Mouse (Mus musculus) stomach, embryonic 15.5 days (tissue): ENCODE results near the gene Erf. TPM values are rescaled to one million over a fixed set of nuclear protein-coding genes. Genes with fewer than 3 reads are reported as not detected.
"Not testable (repeated sequence)": the region's sequence is repeated elsewhere in the genome, so short reads cannot be mapped to it uniquely, and the experiment has no call there.

ENCODE experiments used
- ATAC-seq: fragments of 200-750 bp; cut with Nextera tagmentation; 2 replicates; pipeline ENCODE4 v1.8.0; 2017; ENCODE audit warnings: low read depth, moderate number of reproducible peaks, moderate TSS enrichment; ENCODE audit not compliant: insufficient read depth, low FRiP score
- H3K27ac ChIP-seq: fragments of 300-500 bp; sonication (generic); 2 replicates; pipeline ENCODE4 v1.5.1; 2015; ENCODE audit warnings: mild to moderate bottlenecking, inconsistent platforms
- H3K27me3 ChIP-seq: fragments of 300-500 bp; sonication (generic); replicated peaks from 2 replicates; pipeline ENCODE4 v1.6.1; 2015; ENCODE audit warnings: inconsistent platforms
- H3K36me3 ChIP-seq: fragments of 300-500 bp; sonication (generic); 2 replicates; pipeline ENCODE4 v1.6.1; 2015; ENCODE audit warnings: inconsistent platforms
- H3K4me1 ChIP-seq: fragments of 300-500 bp; sonication (generic); 2 replicates; pipeline ENCODE4 v1.6.1; 2015; ENCODE audit warnings: inconsistent platforms
- H3K4me2 ChIP-seq: fragments of 300-500 bp; sonication (generic); 2 replicates; pipeline ENCODE4 v1.6.1; 2015; ENCODE audit warnings: mild to moderate bottlenecking, inconsistent platforms
- H3K4me3 ChIP-seq: fragments of 300-500 bp; sonication (generic); replicated peaks from 2 replicates; pipeline ENCODE4 v1.5.1; 2015; ENCODE audit warnings: inconsistent platforms
- H3K9ac ChIP-seq: fragments of 300-500 bp; sonication (generic); 2 replicates; pipeline ENCODE4 v1.6.1; 2015; ENCODE audit warnings: inconsistent platforms
- H3K9me3 ChIP-seq: fragments of 300-500 bp; sonication (generic); 2 replicates; pipeline ENCODE4 v1.6.1; 2016; ENCODE audit warnings: inconsistent platforms
- WGBS: fragments of 180-500 bp; shearing (Covaris S2); methylation state at CpG from one replicate; pipeline ENCODE4 v1.1.7; 2015; 5-methylcytosine and 5-hydroxymethylcytosine counted together
- polyA plus RNA-seq: library from polyadenylated mRNA; unstranded; fragments of >200 nt; fragmentation: Nextera tagmentation; extraction: Ambion mirVana; gene quantifications from 2 replicates; pipeline ENCODE4 v1.2.1, GENCODE M21; 2015

The Erf gene
- polyA plus RNA-seq, 1 experiment from 2014 or later = 13.0 TPM

DNA sequence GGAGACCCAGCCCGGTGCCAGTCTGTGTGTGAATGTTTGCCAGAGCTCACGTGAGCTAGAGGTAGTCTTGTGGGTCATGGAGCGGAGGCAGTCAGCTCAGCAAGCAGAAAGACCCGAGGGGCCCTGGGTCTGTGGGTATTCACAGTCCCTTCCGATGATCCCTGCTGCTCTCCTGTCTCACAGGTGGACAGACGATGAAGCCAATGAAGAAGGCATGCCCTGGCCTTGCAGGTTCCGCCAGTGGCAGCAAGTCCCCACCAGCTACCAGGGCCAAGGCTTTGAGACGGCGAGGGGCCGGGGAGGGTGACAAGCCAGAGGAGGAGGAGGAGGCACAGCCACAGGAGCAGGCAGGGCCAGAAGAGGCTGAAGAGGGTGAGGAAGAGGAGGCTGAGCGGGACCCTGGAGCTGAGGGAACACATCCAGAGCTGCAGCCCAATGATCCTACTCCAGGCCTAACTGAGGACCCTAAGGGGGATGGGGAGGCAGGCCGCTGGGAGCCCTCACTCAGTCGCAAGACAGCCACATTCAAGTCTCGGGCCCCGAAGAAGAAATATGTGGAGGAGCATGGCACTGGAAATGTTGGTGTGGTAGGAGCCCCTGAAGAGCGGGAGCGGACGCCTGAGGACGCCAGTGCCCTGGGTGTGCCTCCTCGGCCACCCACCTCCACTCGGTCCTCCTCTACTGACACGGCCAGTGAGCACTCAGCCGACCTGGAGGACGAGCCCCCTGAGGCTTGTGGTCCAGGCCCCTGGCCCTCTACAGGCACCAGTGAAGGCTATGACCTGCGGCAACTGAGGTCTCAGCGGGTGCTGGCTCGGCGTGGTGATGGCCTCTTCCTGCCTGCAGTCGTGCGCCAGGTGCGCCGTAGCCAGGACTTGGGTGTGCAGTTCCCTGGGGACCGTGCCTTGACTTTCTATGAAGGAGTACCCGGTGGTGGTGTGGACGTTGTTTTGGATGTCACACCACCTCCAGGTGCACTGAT, 20.4 kb upstream of the Erf start:
- Histone ChIP-seq H3K4me3 (no peak overlapping the region), H3K4me1 (peaks cover 52% of the 10 kb centered on the region), H3K4me2 (no peak overlapping the region), H3K9me3 (no peaks in the 10 kb centered on the region), H3K27me3 (no peaks in the 10 kb centered on the region), H3K36me3 (peaks cover 19% of the 10 kb centered on the region), H3K9ac (no peak overlapping the region), H3K27ac (no peak overlapping the region)
- no peak for ATAC-seq
- 88% methylated on average over 35 of the region's 35 CpGs for WGBS

DNA sequence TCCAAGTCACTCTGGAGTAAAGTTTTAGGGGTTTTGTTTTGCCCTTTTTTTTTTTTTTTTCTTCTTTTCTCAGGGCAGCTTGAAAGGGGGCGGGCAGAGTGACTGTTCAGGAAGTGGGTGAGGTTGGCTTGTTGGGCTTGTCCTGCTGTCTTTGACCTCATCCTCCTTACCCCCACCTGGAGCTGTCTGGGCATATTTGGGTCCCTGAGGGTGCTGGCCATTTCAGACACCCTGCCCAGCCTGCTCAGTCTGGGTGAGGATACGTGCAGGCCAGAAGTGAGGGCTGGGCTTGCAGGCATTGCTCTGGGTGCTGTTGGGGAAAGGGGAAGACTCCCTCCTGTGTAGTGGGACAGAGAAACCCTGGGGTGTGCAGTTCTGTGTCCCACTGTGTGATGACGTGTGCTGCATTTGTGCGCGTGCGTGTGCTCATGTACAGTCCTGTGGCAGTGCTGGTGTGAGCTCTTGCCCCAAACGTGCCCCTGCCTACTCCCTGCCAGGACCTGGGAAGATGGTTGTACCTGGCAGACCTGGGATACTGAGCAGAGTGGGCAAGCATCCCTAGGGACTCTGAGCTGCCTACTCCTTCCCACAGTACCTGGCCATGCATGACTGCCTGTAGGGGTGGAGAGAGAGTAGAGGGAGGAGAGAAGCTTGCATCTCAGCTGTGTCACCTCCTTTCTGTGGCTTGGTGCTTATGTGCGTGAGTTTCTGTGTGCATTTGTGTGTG, 19.1 kb upstream of the Erf start:
- Histone ChIP-seq H3K4me1 (peaks cover 39% of the 10 kb centered on the region), H3K4me3 (peak overlapping the region; percentile 74), H3K4me2 (peak overlapping the region; percentile 82), H3K27me3 (no peaks in the 10 kb centered on the region), H3K9ac (peak overlapping the region; percentile 55; the same call in 1 of the 2 replicates), H3K36me3 (peaks cover 19% of the 10 kb centered on the region), H3K9me3 (no peaks in the 10 kb centered on the region), H3K27ac (peak overlapping the region; percentile 84; the same call in 1 of the 2 replicates)
- no peak for ATAC-seq
- 80% methylated on average over 8 of the region's 8 CpGs for WGBS

GRCm38 (mm10) chr7:25269029-25269428, 18.5 kb upstream of the Erf start:
- Histone ChIP-seq H3K9me3 (no peaks in the 10 kb centered on the region), H3K27ac (peak overlapping the region; percentile 84), H3K4me1 (peaks cover 32% of the 10 kb centered on the region), H3K4me3 (peak overlapping the region; percentile 74), H3K9ac (peak overlapping the region; percentile 55), H3K36me3 (peaks cover 19% of the 10 kb centered on the region), H3K27me3 (no peaks in the 10 kb centered on the region), H3K4me2 (peak overlapping the region; percentile 82)
- WGBS = 34% methylated on average over 4 of the region's 4 CpGs
- no peak for ATAC-seq

GRCm38 (mm10) chr7:25268588-25268987, 18.0 kb upstream of the Erf start:
- no peak for ATAC-seq
- 1% methylated on average over 7 of the region's 7 CpGs for WGBS
- peaks cover 15% of the 10 kb centered on the region for H3K36me3 ChIP-seq
- peaks cover 31% of the 10 kb centered on the region for H3K4me1 ChIP-seq
- H3K9ac ChIP-seq = peak overlapping the region; percentile 55
- peak overlapping the region; percentile 82 for H3K4me2 ChIP-seq
- H3K9me3 ChIP-seq = no peaks in the 10 kb centered on the region
- no peaks in the 10 kb centered on the region for H3K27me3 ChIP-seq
- H3K27ac ChIP-seq = peak overlapping the region; percentile 84
- H3K4me3 ChIP-seq = peak overlapping the region; percentile 74

DNA sequence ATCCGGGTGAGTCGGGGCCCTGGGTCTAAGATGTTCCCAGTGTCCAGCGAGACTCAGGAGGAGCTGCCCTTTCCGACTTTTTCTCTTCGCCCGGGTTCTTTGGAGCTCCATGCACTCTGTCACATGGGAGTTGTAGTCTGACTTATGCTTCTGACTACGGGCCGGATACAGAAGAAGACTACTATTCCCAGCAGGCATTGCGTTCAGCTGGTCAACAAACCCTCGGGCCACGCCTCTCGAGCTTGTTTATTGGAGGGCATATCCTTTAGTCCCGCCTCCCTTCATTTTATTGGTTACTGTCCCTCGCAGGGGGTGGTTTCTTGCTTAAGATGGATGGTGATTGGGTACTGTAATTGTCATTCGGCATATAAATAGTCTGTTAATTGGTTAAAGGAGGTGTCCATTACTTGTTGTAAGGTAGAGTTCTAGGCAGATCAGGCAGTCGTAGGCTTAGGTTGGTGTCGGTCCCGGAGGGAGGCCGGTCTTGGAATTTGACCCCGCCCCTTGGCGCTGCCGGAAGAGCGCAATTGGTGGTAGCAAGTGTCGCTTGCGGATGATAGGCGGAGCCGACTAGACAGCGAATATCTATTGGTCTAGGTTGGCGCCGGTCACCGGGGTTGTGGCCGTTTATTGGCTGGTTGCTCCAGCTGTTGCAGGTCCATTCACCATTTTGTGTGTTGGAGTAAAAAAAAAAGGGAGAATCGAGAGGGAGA, 17.3 kb upstream of the Erf start:
- Histone ChIP-seq H3K4me2 (peak overlapping the region; percentile 82), H3K36me3 (peaks cover 8% of the 10 kb centered on the region), H3K4me1 (peaks cover 26% of the 10 kb centered on the region), H3K27ac (peak overlapping the region; percentile 91), H3K9ac (peak overlapping the region; percentile 55; the same call in 1 of the 2 replicates), H3K27me3 (no peaks in the 10 kb centered on the region), H3K4me3 (peak overlapping the region; percentile 74), H3K9me3 (no peaks in the 10 kb centered on the region)
- under 1% methylated on average over 33 of the region's 33 CpGs for WGBS
- peak; percentile 95 for ATAC-seq

GRCm38 (mm10) chr7:25267301-25267750, 16.8 kb upstream of the Erf start, which contains the start of gene Cic:
Gene Cic (plus strand): TSS chr7:25267704.
- Histone ChIP-seq H3K36me3 (peaks cover 3% of the 10 kb centered on the region; the same call in 1 of the 2 replicates), H3K4me3 (peak within 1 kb of the TSS; percentile 74), H3K4me1 (peaks cover 26% of the 10 kb centered on the region), H3K27ac (peak within 1 kb of the TSS; percentile 91), H3K9ac (peak within 1 kb of the TSS; percentile 55), H3K27me3 (no peaks in the 10 kb centered on the region), H3K9me3 (no peaks in the 10 kb centered on the region), H3K4me2 (peak within 1 kb of the TSS; percentile 82)
- ATAC-seq = peak; percentile 82
- WGBS = under 1% methylated on average over 29 of the region's 29 CpGs

GRCm38 (mm10) chr7:25266180-25266962, 15.8 kb upstream of the Erf start:
- no peak for ATAC-seq
- no peak overlapping the region for H3K27ac ChIP-seq
- H3K4me1 ChIP-seq = peaks cover 26% of the 10 kb centered on the region
- WGBS = 82% methylated on average over 8 of the region's 8 CpGs
- H3K27me3 ChIP-seq = no peaks in the 10 kb centered on the region
- peak overlapping the region; percentile 72; the same call in 1 of the 2 replicates for H3K4me2 ChIP-seq
- H3K9me3 ChIP-seq = no peaks in the 10 kb centered on the region
- H3K9ac ChIP-seq = no peak overlapping the region
- H3K36me3 ChIP-seq = no peaks in the 10 kb centered on the region
- no peak overlapping the region; the same call in 1 of the 2 replicates for H3K4me3 ChIP-seq

- H3K9ac ChIP-seq, H3K27ac ChIP-seq, H3K4me2 ChIP-seq, H3K4me3 ChIP-seq, ATAC-seq, H3K27me3 ChIP-seq, H3K36me3 ChIP-seq, H3K9me3 ChIP-seq: not testable (repeated sequence)
- WGBS = 84% methylated on average over 5 of the region's 5 CpGs
- H3K4me1 ChIP-seq = peaks cover 26% of the 10 kb centered on the region
Measured at GRCm38 (mm10) chr7:25265743-25266142, 15.2 kb upstream of the Erf start.

- Histone ChIP-seq H3K4me3 (no peak overlapping the region), H3K9ac (no peak overlapping the region), H3K27me3 (no peaks in the 10 kb centered on the region), H3K36me3 (no peaks in the 10 kb centered on the region), H3K4me2 (no peak overlapping the region), H3K9me3 (no peaks in the 10 kb centered on the region), H3K4me1 (peaks cover 13% of the 10 kb centered on the region), H3K27ac (no peak overlapping the region)
- WGBS = 31% methylated on average over 17 of the region's 17 CpGs
- ATAC-seq = no peak
Measured at GRCm38 (mm10) chr7:25263968-25264870, 13.7 kb upstream of the Erf start.

GRCm38 (mm10) chr7:25261896-25262295, 11.3 kb upstream of the Erf start:
- H3K27ac ChIP-seq = no peak overlapping the region
- no peak overlapping the region for H3K4me3 ChIP-seq
- no peak overlapping the region for H3K4me2 ChIP-seq
- H3K9me3 ChIP-seq = no peaks in the 10 kb centered on the region
- no peaks in the 10 kb centered on the region for H3K27me3 ChIP-seq
- peaks cover 4% of the 10 kb centered on the region; the same call in 1 of the 2 replicates for H3K4me1 ChIP-seq
- H3K9ac ChIP-seq = no peak overlapping the region
- ATAC-seq = no peak
- H3K36me3 ChIP-seq = no peaks in the 10 kb centered on the region
- WGBS = 75% methylated on average over 1 of the region's 1 CpGs
